Comparison of ENCODE assay signal across 9 mouse cellular contexts in genomic region chr9:122022776-122023175, GRCm38 (mm10). TPM values are rescaled to one million over a fixed set of nuclear protein-coding genes. Genes with fewer than 3 reads are reported as not detected.
A peak's percentile ranks its signal among the peaks of the same experiment; 100 is the strongest.
DNase-seq lines count a peak whose midpoint lies in the region; ATAC-seq lines count a peak whose summit lies in the region.
"Had no signal": no experiment of that assay in that cellular context is flagged by ENCODE, and none has a peak within 500 bp of the region (broad histone marks: within the 10 kb centered on the region; RNA-seq: fewer than 3 reads in every experiment).

No protein-coding gene starts in this region.

- H3K4me2 ChIP-seq in kidney, embryonic 15.5 days: no peak overlapping the region
- H3K4me2 ChIP-seq in midbrain, embryonic 13.5 days (replicated peaks): no peak overlapping the region
- H3K4me2 ChIP-seq: limb, embryonic 15.5 days had no signal

- peaks cover 19% of the 10 kb centered on the region for H3K4me1 ChIP-seq in kidney, embryonic 15.5 days
- peaks cover 30% of the 10 kb centered on the region for H3K4me1 ChIP-seq in midbrain, embryonic 13.5 days (replicated peaks)

- H3K4me3 ChIP-seq in kidney, embryonic 15.5 days (replicated peaks): no peak overlapping the region
- H3K4me3 ChIP-seq in midbrain, embryonic 13.5 days (replicated peaks): no peak overlapping the region
- H3K4me3 ChIP-seq: limb, embryonic 15.5 days had no signal

- peak overlapping the region; percentile 78 for H3K27ac ChIP-seq in kidney, embryonic 15.5 days
- H3K27ac ChIP-seq in midbrain, embryonic 13.5 days: no peak overlapping the region

- no peak overlapping the region for H3K9ac ChIP-seq in kidney, embryonic 15.5 days
- H3K9ac ChIP-seq in midbrain, embryonic 13.5 days (replicated peaks): no peak overlapping the region
- H3K9ac ChIP-seq: limb, embryonic 15.5 days had no signal

- no peaks in the 10 kb centered on the region for H3K27me3 ChIP-seq in kidney, embryonic 15.5 days
- peaks cover 8% of the 10 kb centered on the region; the same call in 1 of the 2 replicates for H3K27me3 ChIP-seq in midbrain, embryonic 13.5 days
- H3K27me3 ChIP-seq: limb, embryonic 15.5 days had no signal

- no peaks in the 10 kb centered on the region for H3K9me3 ChIP-seq in kidney, embryonic 15.5 days (replicated peaks)
- no peaks in the 10 kb centered on the region for H3K9me3 ChIP-seq in midbrain, embryonic 13.5 days
- H3K9me3 ChIP-seq: limb, embryonic 15.5 days had no signal

- ATAC-seq in kidney, embryonic 15.5 days (replicated peaks; ENCODE audit: low FRiP score): no peak; the same call in 1 of the 2 replicates
- no peak for ATAC-seq in midbrain, embryonic 13.5 days

- WGBS in kidney, embryonic 15.5 days: 61% methylated on average over 9 of the region's 9 CpGs
- WGBS in midbrain, embryonic 13.5 days: 82% methylated on average over 9 of the region's 9 CpGs

- DNase-seq in embryo, embryonic 10 days (ENCODE audit: low spot score): peak; percentile 36
- no peak for DNase-seq in embryo, embryonic 11 days
- DNase-seq in adipocyte (ENCODE audit: low spot score): peak; percentile 78
- peak; percentile 51 for DNase-seq in gastrocnemius, postnatal 10 days
- peak; percentile 82 to 87 for DNase-seq in lung, postnatal 4 days
- no peak for DNase-seq in embryo, embryonic 10.5 days (ENCODE audit: low spot score)

- H3K36me3 ChIP-seq in kidney, embryonic 15.5 days: no peaks in the 10 kb centered on the region
- no peaks in the 10 kb centered on the region for H3K36me3 ChIP-seq in midbrain, embryonic 13.5 days
- H3K36me3 ChIP-seq: limb, embryonic 15.5 days had no signal

RNA-seq across cellular contexts. Expression of gene Pomgnt2, which starts 25.9 kb away (rescaled TPM):
- 1 to 10 TPM; 6.5 to 7.0 TPM for total RNA-seq in gastrocnemius, postnatal 10 days (2021)
- 14.7 and 17.1 TPM in 2 replicates for polyA plus RNA-seq in kidney, embryonic 15.5 days (2015; fragmentation: Nextera tagmentation; extraction: Ambion mirVana)
- polyA plus RNA-seq in midbrain, embryonic 13.5 days (2015; fragmentation: Nextera tagmentation; extraction: Ambion mirVana): 20.8 and 23.2 TPM in 2 replicates

Comparison
In these comparisons a context has a peak if more than half of its experiments do, and no peak if none do; other contexts are left out.
1. DNase-seq: peak in embryo, embryonic 10 days (single experiment), adipocyte (single experiment), gastrocnemius, postnatal 10 days (single experiment) and lung, postnatal 4 days (2 of 2); none in embryo, embryonic 11 days (single experiment) and embryo, embryonic 10.5 days (single experiment).